Mouse (Mus musculus): ENCODE results near the gene Olfr1085. TPM values are rescaled to one million over a fixed set of nuclear protein-coding genes. Genes with fewer than 3 reads are reported as not detected.

The Olfr1085 gene
- not detected in 2 replicates for polyA plus RNA-seq (2015; fragmentation: Nextera tagmentation; extraction: Ambion mirVana)

DNA sequence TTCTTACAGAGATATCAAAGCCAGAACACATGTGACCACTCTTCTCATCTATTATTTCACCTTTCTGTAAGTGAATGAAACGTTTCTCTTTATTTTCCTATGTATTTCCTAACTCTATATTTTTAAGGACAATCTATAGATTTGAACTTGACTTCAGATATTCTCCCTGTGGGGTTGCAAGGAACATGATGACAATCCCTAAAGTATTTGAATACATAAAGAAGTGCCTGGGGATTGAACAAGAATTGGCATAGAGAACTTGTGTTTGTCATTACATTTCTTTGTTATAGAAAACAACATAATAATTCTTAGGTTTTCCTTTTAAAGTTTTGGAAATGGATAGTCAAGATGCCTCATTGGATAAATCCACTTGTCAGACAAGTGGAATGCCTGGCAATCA, at the start of gene Olfr1085:
TSS of gene Olfr1085 (minus strand) at position 101 of the 400 bp plus-strand sequence.

GRCm38 (mm10) chr2:86698295-86698694, 36.5 kb upstream of the Olfr1085 start, which contains the start of gene Olfr1087:
Gene Olfr1087 (minus strand): TSS chr2:86698395.

GRCm38 (mm10) chr2:86679992-86680391, 18.2 kb upstream of the Olfr1085 start, which contains the start of gene Olfr1086:
Gene Olfr1086 (minus strand): TSS chr2:86680092.

GRCm38 (mm10) chr2:86639625-86640024, 22.2 kb downstream of the Olfr1085 start, which contains the start of gene Olfr1084:
Gene Olfr1084 (minus strand): TSS chr2:86639725.

Other genes starting within 250 kb of the Olfr1085 start
- gene Olfr1061, start 248.0 kb downstream of the Olfr1085 start, polyA plus RNA-seq (2015; fragmentation: Nextera tagmentation; extraction: Ambion mirVana), result not detected in 2 replicates
- gene Olfr1062, start 235.3 kb downstream of the Olfr1085 start, polyA plus RNA-seq (2015; fragmentation: Nextera tagmentation; extraction: Ambion mirVana), result not detected in 2 replicates
- gene Olfr1065, start 211.4 kb downstream of the Olfr1085 start, polyA plus RNA-seq (2015; fragmentation: Nextera tagmentation; extraction: Ambion mirVana), result not detected in 2 replicates
- gene Olfr1066, start 205.8 kb downstream of the Olfr1085 start, polyA plus RNA-seq (2015; fragmentation: Nextera tagmentation; extraction: Ambion mirVana), result not detected in 2 replicates
- not detected in 2 replicates for gene Olfr228, start 174.6 kb downstream of the Olfr1085 start, polyA plus RNA-seq (2015; fragmentation: Nextera tagmentation; extraction: Ambion mirVana)
- not detected in 2 replicates for gene Olfr1076, start 153.6 kb downstream of the Olfr1085 start, polyA plus RNA-seq (2015; fragmentation: Nextera tagmentation; extraction: Ambion mirVana)
- gene Olfr1079, start 119.5 kb downstream of the Olfr1085 start, polyA plus RNA-seq (2015; fragmentation: Nextera tagmentation; extraction: Ambion mirVana), result not detected in 2 replicates
- gene Olfr1080, start 103.8 kb downstream of the Olfr1085 start, polyA plus RNA-seq (2015; fragmentation: Nextera tagmentation; extraction: Ambion mirVana), result not detected in 2 replicates
- gene Olfr1082, start 63.1 kb downstream of the Olfr1085 start, polyA plus RNA-seq (2015; fragmentation: Nextera tagmentation; extraction: Ambion mirVana), result not detected in 2 replicates
- gene Olfr1084, start 22.3 kb downstream of the Olfr1085 start, polyA plus RNA-seq (2015; fragmentation: Nextera tagmentation; extraction: Ambion mirVana), result not detected in 2 replicates
- not detected in 2 replicates for gene Olfr1086, start 18.1 kb upstream of the Olfr1085 start, polyA plus RNA-seq (2015; fragmentation: Nextera tagmentation; extraction: Ambion mirVana)
- not detected in 2 replicates for gene Olfr1087, start 36.4 kb upstream of the Olfr1085 start, polyA plus RNA-seq (2015; fragmentation: Nextera tagmentation; extraction: Ambion mirVana)
- gene Olfr1089, start 71.7 kb upstream of the Olfr1085 start, polyA plus RNA-seq (2015; fragmentation: Nextera tagmentation; extraction: Ambion mirVana), result not detected in 2 replicates
- gene Olfr1090, start 97.0 kb upstream of the Olfr1085 start, polyA plus RNA-seq (2015; fragmentation: Nextera tagmentation; extraction: Ambion mirVana), result not detected in 2 replicates
- not detected in 2 replicates for gene Olfr1093, start 120.5 kb upstream of the Olfr1085 start, polyA plus RNA-seq (2015; fragmentation: Nextera tagmentation; extraction: Ambion mirVana)
- not detected in 2 replicates for gene Olfr141, start 148.0 kb upstream of the Olfr1085 start, polyA plus RNA-seq (2015; fragmentation: Nextera tagmentation; extraction: Ambion mirVana)
- gene Olfr1094, start 162.6 kb upstream of the Olfr1085 start, polyA plus RNA-seq (2015; fragmentation: Nextera tagmentation; extraction: Ambion mirVana), result not detected in 2 replicates
- not detected in 2 replicates for gene Olfr1095, start 189.7 kb upstream of the Olfr1085 start, polyA plus RNA-seq (2015; fragmentation: Nextera tagmentation; extraction: Ambion mirVana)
- not detected in 2 replicates for gene Gm13723, start 212.8 kb upstream of the Olfr1085 start, polyA plus RNA-seq (2015; fragmentation: Nextera tagmentation; extraction: Ambion mirVana)
- gene Olfr1097, start 230.2 kb upstream of the Olfr1085 start, polyA plus RNA-seq (2015; fragmentation: Nextera tagmentation; extraction: Ambion mirVana), result not detected in 2 replicates